Mouse (Mus musculus): ENCODE results near the gene Plpp2. TPM values are rescaled to one million over a fixed set of nuclear protein-coding genes. Genes with fewer than 3 reads are reported as not detected.

Plpp2 gene
- polyA plus RNA-seq, 1 experiment from 2014 or later = 106 TPM

- ATAC-seq = no peak
- H3K36me3 ChIP-seq = 0 out of 2 replicates have a peak, but pooled peaks cover 10% of the 10 kb centered on the region
- 90% methylated on average over 8 of the region's 8 CpGs for WGBS
- no peak overlapping the region for H3K4me3 ChIP-seq (replicated peaks)
- no peaks in the 10 kb centered on the region for H3K9me3 ChIP-seq
- no peak overlapping the region for H3K9ac ChIP-seq
- H3K4me1 ChIP-seq (replicated peaks) = 0 out of 2 replicates have a peak, but pooled peaks cover 3% of the 10 kb centered on the region
- no peaks in the 10 kb centered on the region for H3K27me3 ChIP-seq (replicated peaks)
- H3K27ac ChIP-seq = no peak overlapping the region
- no peak overlapping the region for H3K4me2 ChIP-seq (replicated peaks)
These were observed 7.9 kb downstream of the Plpp2 start for GRCm38 (mm10) chr10:79525456-79526325.

GRCm38 (mm10) chr10:79524433-79524832, 9.2 kb downstream of the Plpp2 start:
- no peak overlapping the region for H3K4me2 ChIP-seq (replicated peaks)
- H3K27ac ChIP-seq = no peak overlapping the region
- H3K9me3 ChIP-seq = no peaks in the 10 kb centered on the region
- no peaks in the 10 kb centered on the region for H3K4me1 ChIP-seq (replicated peaks)
- no peaks in the 10 kb centered on the region for H3K27me3 ChIP-seq (replicated peaks)
- no peak overlapping the region for H3K9ac ChIP-seq
- ATAC-seq = no peak
- WGBS = 71% methylated on average over 1 of the region's 1 CpGs
- H3K36me3 ChIP-seq = 0 out of 2 replicates have a peak, but pooled peaks cover 6% of the 10 kb centered on the region
- H3K4me3 ChIP-seq (replicated peaks) = no peak overlapping the region

- Histone ChIP-seq H3K27me3 (replicated peaks) (no peaks in the 10 kb centered on the region), H3K9ac (no peak overlapping the region), H3K36me3 (no peaks in the 10 kb centered on the region), H3K4me2 (replicated peaks) (no peak overlapping the region), H3K4me3 (replicated peaks) (no peak overlapping the region), H3K4me1 (replicated peaks) (no peaks in the 10 kb centered on the region), H3K9me3 (no peaks in the 10 kb centered on the region), H3K27ac (no peak overlapping the region)
- no peak for ATAC-seq
- WGBS = 78% methylated on average over 2 of the region's 2 CpGs
These were observed 26.9 kb downstream of the Plpp2 start for GRCm38 (mm10) chr10:79506709-79507108.

GRCm38 (mm10) chr10:79502830-79503644, 30.6 kb downstream of the Plpp2 start:
- Histone ChIP-seq H3K27me3 (replicated peaks) (no peaks in the 10 kb centered on the region), H3K9me3 (no peaks in the 10 kb centered on the region)
- peak; percentile 88 for ATAC-seq

GRCm38 (mm10) chr10:79496701-79497288, 36.8 kb downstream of the Plpp2 start:
- no peaks in the 10 kb centered on the region for H3K27me3 ChIP-seq (replicated peaks)
- ATAC-seq = no peak
- H3K4me3 ChIP-seq (replicated peaks) = no peak overlapping the region
- H3K4me1 ChIP-seq (replicated peaks) = no peaks in the 10 kb centered on the region
- 27% methylated on average over 2 of the region's 2 CpGs for WGBS
- H3K9me3 ChIP-seq = no peaks in the 10 kb centered on the region
- H3K9ac ChIP-seq = no peak overlapping the region
- no peak overlapping the region for H3K4me2 ChIP-seq (replicated peaks)
- no peaks in the 10 kb centered on the region for H3K36me3 ChIP-seq
- H3K27ac ChIP-seq = no peak overlapping the region

More at GRCm38 (mm10) chr10:79502830-79503644, 30.6 kb downstream of the Plpp2 start:
- Histone ChIP-seq H3K36me3 (no peaks in the 10 kb centered on the region), H3K9ac (no peak overlapping the region), H3K4me1 (replicated peaks) (no peaks in the 10 kb centered on the region), H3K4me2 (replicated peaks) (no peak overlapping the region), H3K27ac (no peak overlapping the region), H3K4me3 (replicated peaks) (no peak overlapping the region)
- WGBS = 51% methylated on average over 6 of the region's 6 CpGs

GRCm38 (mm10) chr10:79495886-79496285, 37.7 kb downstream of the Plpp2 start:
- Histone ChIP-seq H3K27ac (no peak overlapping the region), H3K9me3 (no peaks in the 10 kb centered on the region), H3K4me3 (replicated peaks) (no peak overlapping the region), H3K36me3 (no peaks in the 10 kb centered on the region), H3K9ac (no peak overlapping the region), H3K4me1 (replicated peaks) (no peaks in the 10 kb centered on the region), H3K27me3 (replicated peaks) (no peaks in the 10 kb centered on the region), H3K4me2 (replicated peaks) (no peak overlapping the region)
- whole genome bisulfite sequencing = 50% methylated on average over 3 of the region's 3 CpGs
- ATAC-seq = no peak

Other genes with a start within 250 kb of the Plpp2 start
- gene Vmn2r82, start 177.3 kb downstream of the Plpp2 start, polyA plus RNA-seq (2015; fragmentation: Nextera tagmentation; extraction: Ambion mirVana) = not detected in 2 replicates
- gene Vmn2r83, start 65.1 kb downstream of the Plpp2 start, polyA plus RNA-seq (2015; fragmentation: Nextera tagmentation; extraction: Ambion mirVana) = not detected in 2 replicates
- 40.5 and 44.3 TPM in 2 replicates for gene Mier2, start 21.4 kb upstream of the Plpp2 start, polyA plus RNA-seq (2015; fragmentation: Nextera tagmentation; extraction: Ambion mirVana)
- gene Theg, start 53.5 kb upstream of the Plpp2 start, polyA plus RNA-seq (2015; fragmentation: Nextera tagmentation; extraction: Ambion mirVana) = not detected in 2 replicates
- gene C2cd4c, start 80.2 kb upstream of the Plpp2 start, polyA plus RNA-seq (2015; fragmentation: Nextera tagmentation; extraction: Ambion mirVana) = 0.05 and 0.06 TPM in 2 replicates
- gene Shc2, start 104.1 kb upstream of the Plpp2 start, polyA plus RNA-seq (2015; fragmentation: Nextera tagmentation; extraction: Ambion mirVana) = 7.6 and 8.2 TPM in 2 replicates
- gene Odf3l2, start 111.9 kb upstream of the Plpp2 start, polyA plus RNA-seq (2015; fragmentation: Nextera tagmentation; extraction: Ambion mirVana) = not detected in 2 replicates
- 23.6 and 28.6 TPM in 2 replicates for gene Madcam1, start 130.8 kb upstream of the Plpp2 start, polyA plus RNA-seq (2015; fragmentation: Nextera tagmentation; extraction: Ambion mirVana)
- 62.8 and 63.0 TPM in 2 replicates for gene Tpgs1, start 135.6 kb upstream of the Plpp2 start, polyA plus RNA-seq (2015; fragmentation: Nextera tagmentation; extraction: Ambion mirVana)
- gene Cdc34, start 148.4 kb upstream of the Plpp2 start, polyA plus RNA-seq (2015; fragmentation: Nextera tagmentation; extraction: Ambion mirVana) = 137 and 144 TPM in 2 replicates
- 0.52 and 0.76 TPM in 2 replicates for gene Gzmm, start 155.2 kb upstream of the Plpp2 start, polyA plus RNA-seq (2015; fragmentation: Nextera tagmentation; extraction: Ambion mirVana)
- 1,119 and 1,131 TPM in 2 replicates for gene Bsg, start 170.7 kb upstream of the Plpp2 start, polyA plus RNA-seq (2015; fragmentation: Nextera tagmentation; extraction: Ambion mirVana)
- gene Hcn2, start 182.8 kb upstream of the Plpp2 start, polyA plus RNA-seq (2015; fragmentation: Nextera tagmentation; extraction: Ambion mirVana) = 0.18 and 0.23 TPM in 2 replicates
- 37.8 and 45.5 TPM in 2 replicates for gene Polrmt, start 212.8 kb upstream of the Plpp2 start, polyA plus RNA-seq (2015; fragmentation: Nextera tagmentation; extraction: Ambion mirVana)
- 0.09 and 0.28 TPM in 2 replicates for gene Fgf22, start 221.3 kb upstream of the Plpp2 start, polyA plus RNA-seq (2015; fragmentation: Nextera tagmentation; extraction: Ambion mirVana)
- gene Rnf126, start 233.2 kb upstream of the Plpp2 start, polyA plus RNA-seq (2015; fragmentation: Nextera tagmentation; extraction: Ambion mirVana) = 89.8 and 91.6 TPM in 2 replicates
- gene Fstl3, start 243.5 kb upstream of the Plpp2 start, polyA plus RNA-seq (2015; fragmentation: Nextera tagmentation; extraction: Ambion mirVana) = 14.0 and 16.1 TPM in 2 replicates